Mouse (Mus musculus) adrenal gland, postnatal 0 days (tissue): ENCODE measurements around the gene Vmn1r218. TPM values are rescaled to one million over a fixed set of nuclear protein-coding genes. Genes with fewer than 3 reads are reported as not detected.

ENCODE experiments used
- polyA plus RNA-seq: library from polyadenylated mRNA; unstranded; fragments of >200 nt; fragmentation: Nextera tagmentation; extraction: Ambion mirVana; gene quantifications from 2 replicates; pipeline ENCODE4 v1.2.1, GENCODE M21; 2015

Vmn1r218 gene
- not detected in 2 replicates for polyA plus RNA-seq

DNA sequence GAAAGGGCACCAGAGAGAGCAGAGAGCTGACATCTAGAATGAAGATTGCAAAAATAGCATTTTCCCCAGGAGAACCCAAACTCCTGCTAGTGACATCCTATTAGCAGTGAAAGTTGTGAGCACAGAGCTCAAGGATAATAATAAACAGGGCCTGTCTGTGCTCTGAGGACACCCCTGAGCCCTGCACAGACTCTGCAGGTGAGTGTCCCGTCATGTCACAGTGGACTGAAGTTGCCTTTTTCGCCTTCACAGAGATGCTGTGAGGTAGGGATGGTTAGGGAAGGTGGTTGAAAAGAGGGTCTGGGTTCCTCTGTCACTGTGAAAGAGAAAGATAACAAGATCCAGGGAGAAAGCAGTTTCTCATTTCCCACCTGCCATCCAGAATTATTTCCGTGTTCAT is at the start of gene Vmn1r218:
Gene Vmn1r218 (plus strand): TSS at position 57 of the 400 bp plus-strand sequence.

DNA sequence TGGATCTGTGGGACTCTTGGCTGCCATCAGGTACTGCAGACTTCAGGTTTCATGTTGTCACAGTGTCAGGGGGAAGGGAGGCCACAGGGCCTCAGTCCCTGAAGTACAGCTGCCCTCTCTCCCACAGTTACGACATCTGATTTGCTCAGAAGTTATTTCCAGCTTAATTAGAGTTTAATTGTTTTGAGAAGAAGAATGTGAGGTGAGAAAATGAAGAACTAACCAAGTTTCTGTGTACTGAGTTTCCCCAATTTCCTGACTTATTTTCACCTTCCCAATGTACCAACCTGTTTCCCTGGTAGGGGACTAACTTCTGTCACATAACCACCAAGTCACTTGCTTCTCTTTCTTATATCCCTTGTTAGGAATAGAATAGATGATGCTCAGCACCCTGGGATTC is 14.8 kb upstream of the Vmn1r218 start, which contains the start of gene Vmn1r217:
Gene Vmn1r217 (minus strand): TSS at position 101 of the 400 bp plus-strand sequence.

DNA sequence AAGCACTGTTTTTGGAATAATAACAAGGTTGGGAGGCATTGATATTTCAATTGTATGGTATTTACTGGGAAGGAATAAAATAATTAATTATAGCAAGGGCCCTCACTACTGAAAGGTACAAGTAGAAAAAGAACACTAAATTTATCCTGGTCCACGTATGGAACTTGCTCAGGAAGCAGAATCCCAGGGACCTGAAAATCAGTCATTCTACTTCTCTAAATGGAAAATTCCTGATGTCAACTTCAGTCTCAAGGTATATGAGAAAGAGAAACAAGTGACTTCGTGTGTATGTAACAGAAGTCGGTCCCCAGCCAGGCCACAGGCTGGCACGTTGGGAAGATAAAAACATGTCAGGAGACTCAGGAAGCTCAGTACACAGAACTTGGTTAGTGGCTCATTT is 26.1 kb downstream of the Vmn1r218 start, which contains the start of gene Vmn1r219:
Gene Vmn1r219 (plus strand): TSS at position 301 of the 400 bp plus-strand sequence.

DNA sequence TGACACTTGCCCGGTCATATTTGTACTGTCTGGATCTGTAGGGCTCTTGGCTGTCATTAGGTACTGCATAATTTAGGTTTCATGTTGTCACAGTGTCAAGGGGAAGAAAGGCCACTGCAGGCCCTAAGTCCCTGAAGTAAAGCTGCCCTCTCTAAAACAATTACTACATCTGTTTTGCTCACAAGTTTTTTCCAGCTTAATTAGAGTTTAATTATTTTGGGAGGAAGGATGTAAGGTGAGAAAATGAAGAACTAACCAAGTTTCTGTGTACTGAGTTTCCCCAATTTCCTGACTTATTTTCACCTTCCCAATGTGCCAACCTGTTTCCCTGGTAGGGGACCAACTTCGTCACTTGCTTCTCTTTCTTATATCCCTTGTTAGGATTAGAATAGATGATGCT is 54.9 kb downstream of the Vmn1r218 start, which contains the start of gene Vmn1r220:
Gene Vmn1r220 (minus strand): TSS at position 101 of the 400 bp plus-strand sequence.

Other genes with a start within 250 kb of the Vmn1r218 start
- not detected in 2 replicates for gene Vmn1r212, start 248.9 kb upstream of the Vmn1r218 start, polyA plus RNA-seq
- gene Vmn1r213, start 125.5 kb upstream of the Vmn1r218 start, polyA plus RNA-seq: not detected in 2 replicates
- not detected in 2 replicates for gene Vmn1r214, start 102.7 kb upstream of the Vmn1r218 start, polyA plus RNA-seq
- not detected in 2 replicates for gene Vmn1r215, start 65.1 kb upstream of the Vmn1r218 start, polyA plus RNA-seq
- not detected in 2 replicates for gene Vmn1r217, start 14.9 kb upstream of the Vmn1r218 start, polyA plus RNA-seq
- not detected in 2 replicates for gene Vmn1r219, start 26.2 kb downstream of the Vmn1r218 start, polyA plus RNA-seq
- gene Vmn1r220, start 54.8 kb downstream of the Vmn1r218 start, polyA plus RNA-seq: not detected in 2 replicates
- not detected in 2 replicates for gene Vmn1r221, start 81.0 kb downstream of the Vmn1r218 start, polyA plus RNA-seq
- gene Vmn1r222, start 102.8 kb downstream of the Vmn1r218 start, polyA plus RNA-seq: not detected in 2 replicates
- gene Vmn1r223, start 114.0 kb downstream of the Vmn1r218 start, polyA plus RNA-seq: not detected in 2 replicates
- gene Zfp322a, start 236.1 kb downstream of the Vmn1r218 start, polyA plus RNA-seq: 21.0 and 26.2 TPM in 2 replicates